Mouse (Mus musculus) testis, adult 2 months (tissue): ENCODE data around the gene Ormdl2.

Experiments
- CTCF ChIP-seq: fragments of 200-500 bp; IDR thresholded peaks from 2 replicates; pipeline ENCODE4 v1.5.1; 2012; ENCODE audit warnings: low read depth, mild to moderate bottlenecking, inconsistent platforms, low read length, moderate library complexity; ENCODE audit not compliant: control insufficient read depth, insufficient read depth, insufficient replicate concordance
- POLR2A ChIP-seq: fragments of 200-500 bp; IDR thresholded peaks from 2 replicates; pipeline ENCODE4 v1.6.1; 2012; ENCODE audit warnings: low read depth, mild to moderate bottlenecking, inconsistent platforms, low read length, moderate library complexity; ENCODE audit not compliant: control insufficient read depth

DNA sequence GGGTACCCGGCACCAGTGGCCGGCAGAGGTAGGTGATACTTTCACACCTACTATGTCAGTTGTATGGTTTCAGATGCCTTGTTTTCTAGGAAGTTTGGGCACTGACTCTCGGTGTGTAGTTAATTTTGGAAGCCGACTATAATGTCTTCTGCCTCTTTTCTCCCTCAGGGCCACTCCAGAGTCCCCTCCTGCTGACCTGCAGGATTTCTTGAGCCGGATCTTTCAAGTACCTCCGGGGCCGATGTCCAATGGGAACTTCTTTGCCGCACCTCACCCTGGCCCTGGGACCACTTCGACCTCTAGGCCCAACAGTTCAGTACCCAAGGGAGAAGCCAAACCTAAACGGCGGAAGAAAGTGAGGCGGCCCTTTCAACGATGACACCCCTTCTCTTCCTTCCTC is 4.4 kb downstream of the Ormdl2 start, which contains the start of gene Sarnp:
- TF ChIP-seq CTCF = no peak
- TF ChIP-seq POLR2A = no peak
